Comparison of ENCODE assay signal across 15 mouse cellular contexts in the genomic region with DNA sequence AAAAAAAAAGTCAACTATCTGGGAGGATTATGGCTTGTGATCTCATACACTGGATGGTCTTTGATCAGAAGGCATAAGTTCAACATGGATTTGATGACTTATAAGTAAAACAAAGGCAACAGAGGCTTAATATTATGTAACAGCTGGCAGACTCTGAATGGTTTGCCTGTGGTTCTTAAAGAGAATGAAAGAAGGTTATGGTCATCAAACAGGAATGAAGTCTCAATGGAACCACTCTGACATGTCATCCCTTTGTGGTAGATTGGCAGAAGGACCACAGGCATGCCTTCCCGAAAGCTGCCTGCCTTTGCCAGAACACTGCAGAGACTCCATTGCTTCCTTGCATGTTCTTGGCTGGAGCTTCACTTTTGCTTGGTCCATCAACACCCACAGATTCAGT.
"Had no signal": no experiment of that assay in that cellular context is flagged by ENCODE, and none has a peak within 500 bp of the region (broad histone marks: within the 10 kb centered on the region; RNA-seq: fewer than 3 reads in every experiment).

No protein-coding gene starts in this region.

- DNase-seq: kidney, adult 9 months; kidney, postnatal 14 days; layer of hippocampus, adult 9-11 months; liver; liver, embryonic 13.5 days; lung, adult 2 months; lung, postnatal 14 days; lung, postnatal 4 days; midbrain, embryonic 14.5 days; right cerebral cortex, adult 18-20 months; right cerebral cortex, postnatal 14 days; right cerebral cortex, postnatal 4 days; thymus, adult 2 months; thymus, postnatal 14 days; thymus, postnatal 4 days had no signal
